Mouse (Mus musculus): ENCODE measurements at regions not wholly inside any gene's neighbourhood (a gene's known extent, or its start where the extent isn't known, plus 50 kb on each side); places are given as distances from the start of the nearest gene placed in this dataset.
A peak's percentile ranks its signal among the peaks of the same experiment; 100 is the strongest.
"Not testable (repeated sequence)": the region's sequence is repeated elsewhere in the genome, so short reads cannot be mapped to it uniquely, and the experiment has no call there.

- H3K4me3 ChIP-seq (replicated peaks; ENCODE audit: low read length); H3K36me3 ChIP-seq (ENCODE audit: insufficient read depth, low read length); H3K9me3 ChIP-seq (ENCODE audit: low read length); H3K27me3 ChIP-seq (ENCODE audit: insufficient read depth, low read length); H3K4me1 ChIP-seq (replicated peaks; ENCODE audit: low read depth, low read length): not testable (repeated sequence)
- TF ChIP-seq CTCF (conservative IDR thresholded peaks at IDR 0.05; ENCODE audit: low read length) = peak; percentile 27
These were observed 367.4 kb downstream of the Gm9008 start for GRCm38 (mm10) chr6:76130201-76130600.

GRCm38 (mm10) chr6:76115758-76116157, 381.8 kb downstream of the Gm9008 start:
- peak; percentile 95 for TF ChIP-seq NANOG (IDR thresholded peaks at IDR 0.05; ENCODE audit: borderline replicate concordance, low read length)
- TF ChIP-seq CTCF (conservative IDR thresholded peaks at IDR 0.05; ENCODE audit: low read length) = no peak
- peak; percentile 40; the same call in 1 of the 2 replicates for TF ChIP-seq POU5F1 (IDR thresholded peaks at IDR 0.05; ENCODE audit: borderline replicate concordance, low read length)
- Histone ChIP-seq H3K9me3 (ENCODE audit: low read length) (no peaks in the 10 kb centered on the region), H3K4me1 (replicated peaks; ENCODE audit: low read depth, low read length) (no peaks in the 10 kb centered on the region), H3K36me3 (ENCODE audit: insufficient read depth, low read length) (no peaks in the 10 kb centered on the region), H3K4me3 (replicated peaks; ENCODE audit: low read length) (no peak overlapping the region), H3K27me3 (ENCODE audit: insufficient read depth, low read length) (peaks cover 14% of the 10 kb centered on the region; the same call in 1 of the 2 replicates)

GRCm38 (mm10) chr6:76114346-76114745, 383.2 kb downstream of the Gm9008 start:
- no peaks in the 10 kb centered on the region for H3K36me3 ChIP-seq (ENCODE audit: insufficient read depth, low read length)
- no peaks in the 10 kb centered on the region for H3K9me3 ChIP-seq (ENCODE audit: low read length)
- no peak for TF ChIP-seq NANOG (IDR thresholded peaks at IDR 0.05; ENCODE audit: borderline replicate concordance, low read length)
- TF ChIP-seq CTCF (conservative IDR thresholded peaks at IDR 0.05; ENCODE audit: low read length) = no peak
- TF ChIP-seq POU5F1 (IDR thresholded peaks at IDR 0.05; ENCODE audit: borderline replicate concordance, low read length) = no peak
- H3K4me3 ChIP-seq (replicated peaks; ENCODE audit: low read length) = no peak overlapping the region
- H3K4me1 ChIP-seq (replicated peaks; ENCODE audit: low read depth, low read length) = no peaks in the 10 kb centered on the region
- H3K27me3 ChIP-seq (ENCODE audit: insufficient read depth, low read length) = peaks cover 14% of the 10 kb centered on the region; the same call in 1 of the 2 replicates

GRCm38 (mm10) chr6:76065383-76065782, 432.2 kb downstream of the Gm9008 start:
- TF ChIP-seq POU5F1 (IDR thresholded peaks at IDR 0.05; ENCODE audit: borderline replicate concordance, low read length) = no peak
- TF ChIP-seq CTCF (conservative IDR thresholded peaks at IDR 0.05; ENCODE audit: low read length) = no peak
- TF ChIP-seq NANOG (IDR thresholded peaks at IDR 0.05; ENCODE audit: borderline replicate concordance, low read length) = no peak
- Histone ChIP-seq H3K4me3 (replicated peaks; ENCODE audit: low read length) (no peak overlapping the region), H3K27me3 (ENCODE audit: insufficient read depth, low read length) (no peaks in the 10 kb centered on the region), H3K9me3 (ENCODE audit: low read length) (no peaks in the 10 kb centered on the region), H3K4me1 (replicated peaks; ENCODE audit: low read depth, low read length) (no peaks in the 10 kb centered on the region), H3K36me3 (ENCODE audit: insufficient read depth, low read length) (no peaks in the 10 kb centered on the region)

GRCm38 (mm10) chr6:76052652-76053313, 444.8 kb downstream of the Gm9008 start:
- Histone ChIP-seq H3K9me3 (ENCODE audit: low read length) (peaks cover 9% of the 10 kb centered on the region), H3K27me3 (ENCODE audit: insufficient read depth, low read length) (no peaks in the 10 kb centered on the region), H3K4me3 (replicated peaks; ENCODE audit: low read length) (no peak overlapping the region), H3K4me1 (replicated peaks; ENCODE audit: low read depth, low read length) (no peaks in the 10 kb centered on the region), H3K36me3 (ENCODE audit: insufficient read depth, low read length) (no peaks in the 10 kb centered on the region)
- TF ChIP-seq POU5F1 (IDR thresholded peaks at IDR 0.05; ENCODE audit: borderline replicate concordance, low read length) = no peak
- TF ChIP-seq CTCF (conservative IDR thresholded peaks at IDR 0.05; ENCODE audit: low read length) = no peak
- TF ChIP-seq NANOG (IDR thresholded peaks at IDR 0.05; ENCODE audit: borderline replicate concordance, low read length) = no peak

- no peaks in the 10 kb centered on the region for H3K27me3 ChIP-seq (ENCODE audit: insufficient read depth, low read length)
- no peaks in the 10 kb centered on the region for H3K36me3 ChIP-seq (ENCODE audit: insufficient read depth, low read length)
- H3K4me3 ChIP-seq (replicated peaks; ENCODE audit: low read length) = no peak overlapping the region
- no peaks in the 10 kb centered on the region for H3K4me1 ChIP-seq (replicated peaks; ENCODE audit: low read depth, low read length)
- TF ChIP-seq NANOG (IDR thresholded peaks at IDR 0.05; ENCODE audit: borderline replicate concordance, low read length) = no peak
- 0 out of 2 replicates have a peak, but pooled peaks cover 4% of the 10 kb centered on the region for H3K9me3 ChIP-seq (ENCODE audit: low read length)
These were observed 489.7 kb downstream of the Gm9008 start for GRCm38 (mm10) chr6:76007783-76008406.
